Mouse (Mus musculus) right cerebral cortex, postnatal 4 days (tissue): Measurements from ENCODE around the gene Cyth1.

Experiments
- DNase-seq: peaks from one replicate; pipeline ENCODE4 v3.0.0-alpha.2; 2022

The Cyth1 gene

GRCm38 (mm10) chr11:118196824-118197388 lies 51.5 kb downstream of the Cyth1 start:
- DNase-seq = no peak

DNA sequence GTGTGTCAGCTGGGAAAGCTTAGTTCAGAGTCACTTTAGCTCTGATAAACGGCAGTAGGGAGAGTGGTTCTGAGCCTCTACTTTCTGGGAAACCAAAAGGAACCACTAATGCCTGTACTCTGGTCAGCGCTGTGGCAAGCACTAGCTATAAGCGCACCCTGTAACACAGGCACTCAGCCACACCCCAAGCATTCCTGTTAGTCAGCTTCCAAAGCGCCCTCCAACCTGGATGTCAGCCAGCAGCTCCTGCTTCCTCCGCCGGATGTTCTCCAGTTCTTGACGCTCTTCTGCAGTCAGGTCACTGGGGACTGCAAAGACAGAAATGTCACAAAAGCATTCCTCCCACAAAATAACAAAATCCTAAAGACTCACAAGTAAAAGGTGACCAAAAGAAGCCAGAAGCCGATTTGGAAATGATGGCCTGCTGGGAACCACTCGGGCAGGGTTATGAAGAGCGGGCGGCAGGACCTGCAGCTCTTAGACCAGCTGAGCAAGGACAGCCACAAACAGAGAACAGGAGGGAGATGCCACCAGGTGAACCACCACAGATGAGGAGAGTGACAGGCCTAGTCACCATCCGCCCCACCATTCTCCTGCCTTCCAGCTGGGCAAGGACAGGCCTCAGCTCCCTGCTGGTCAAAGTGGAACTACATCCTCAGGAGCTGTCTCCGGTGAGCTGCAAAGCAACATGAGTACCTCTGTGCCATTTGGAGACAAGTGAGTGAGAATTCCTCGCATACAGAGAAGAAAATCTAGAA lies 54.8 kb downstream of the Cyth1 start:
- DNase-seq = no peak

DNA sequence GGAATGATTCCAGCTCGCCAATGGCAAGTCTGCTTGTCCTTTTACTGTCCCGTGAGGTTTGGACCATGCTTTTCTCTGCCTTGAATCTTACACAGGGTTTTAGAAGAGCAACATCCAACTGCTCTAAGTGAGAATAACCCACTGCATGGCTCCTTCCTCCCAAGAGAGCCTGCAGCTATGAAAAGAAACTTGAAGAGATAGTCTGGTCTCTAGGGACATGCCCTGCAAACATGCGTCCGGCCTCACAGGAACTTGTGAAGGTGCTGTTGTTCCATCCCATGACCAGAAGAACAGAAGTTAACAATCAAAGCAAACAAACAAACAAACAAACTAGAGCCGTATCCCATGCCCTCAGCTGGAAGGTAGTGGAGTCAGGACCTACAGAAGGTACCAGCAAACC lies 55.4 kb downstream of the Cyth1 start:
- no peak for DNase-seq

DNA sequence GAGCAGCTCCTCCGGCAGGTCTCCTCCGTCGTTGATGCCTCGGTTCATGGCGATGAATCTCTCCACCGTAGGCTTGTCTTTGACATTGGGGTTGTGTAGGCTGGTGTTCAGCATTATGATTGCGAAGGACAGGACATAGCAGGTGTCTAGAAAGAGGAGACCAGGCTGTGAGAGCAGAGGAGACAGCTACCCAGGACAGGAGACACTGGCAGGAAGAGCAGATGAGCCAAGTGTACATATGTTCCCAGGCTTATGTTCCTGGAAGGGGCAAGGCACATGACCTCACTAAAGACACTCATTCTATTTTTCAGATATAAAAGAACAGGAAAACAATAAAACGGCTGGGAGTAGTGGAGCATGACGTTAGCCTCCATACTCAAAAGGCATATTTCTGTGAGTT lies 65.6 kb downstream of the Cyth1 start:
- DNase-seq = no peak

GRCm38 (mm10) chr11:118182353-118182752 lies 66.0 kb downstream of the Cyth1 start:
- no peak for DNase-seq

DNA sequence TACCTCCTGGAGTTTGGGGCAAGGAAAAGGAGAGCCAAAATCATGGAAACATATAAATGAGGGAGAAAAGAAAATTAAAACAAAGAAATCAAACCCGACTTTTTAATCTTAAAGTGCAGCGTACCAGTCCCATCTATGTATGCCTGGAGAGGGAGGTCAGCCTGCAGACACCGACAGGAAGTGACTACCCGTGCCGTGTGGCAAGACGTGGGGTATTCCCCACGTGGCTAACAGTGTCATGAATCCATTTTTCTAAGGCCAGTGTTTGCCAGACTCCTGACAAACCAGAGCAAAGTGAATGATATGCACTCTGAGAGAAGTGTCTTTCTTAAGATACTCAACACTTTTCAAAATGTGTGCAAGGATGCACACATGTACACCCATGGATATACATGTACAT lies 68.2 kb downstream of the Cyth1 start:
- no peak for DNase-seq

DNA sequence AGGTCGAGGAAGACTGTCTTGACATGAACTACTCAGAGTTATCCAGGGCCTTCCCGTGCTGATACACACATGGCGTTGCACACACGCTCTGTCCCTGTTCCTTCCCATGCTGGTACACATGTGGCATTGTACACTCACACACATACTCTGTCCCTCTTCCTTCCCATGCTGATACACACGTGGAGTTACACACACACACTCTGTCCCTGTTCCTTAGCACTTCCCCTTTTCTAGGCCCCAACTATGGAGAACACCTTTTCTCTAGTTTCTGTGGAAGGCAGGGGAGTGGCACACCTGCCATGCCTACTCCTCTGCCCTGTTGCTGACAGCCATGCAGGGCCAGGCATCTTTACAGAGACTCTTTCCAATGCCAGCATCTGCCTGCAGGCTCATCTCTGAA lies 70.2 kb downstream of the Cyth1 start:
- DNase-seq = no peak

DNA sequence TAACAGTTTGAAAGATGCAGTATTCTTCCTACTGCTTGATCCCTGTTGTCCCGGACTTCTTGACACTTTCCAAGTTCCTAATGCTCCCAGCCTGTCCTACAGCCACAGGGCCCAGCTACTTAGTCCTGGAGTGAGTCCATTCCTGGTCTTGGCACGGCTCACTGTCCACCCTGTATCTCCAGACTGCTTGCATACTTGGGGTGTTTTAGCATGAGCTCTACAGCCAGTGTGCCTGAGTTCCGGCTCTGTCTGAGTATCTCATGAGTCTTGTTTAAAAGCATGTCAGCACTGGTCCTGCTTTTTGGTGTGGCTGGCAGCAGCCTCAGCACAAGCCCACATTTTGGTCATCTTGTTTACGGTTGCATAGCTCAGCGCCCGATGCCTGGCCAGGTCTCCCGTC lies 73.6 kb downstream of the Cyth1 start:
- DNase-seq = no peak

DNA sequence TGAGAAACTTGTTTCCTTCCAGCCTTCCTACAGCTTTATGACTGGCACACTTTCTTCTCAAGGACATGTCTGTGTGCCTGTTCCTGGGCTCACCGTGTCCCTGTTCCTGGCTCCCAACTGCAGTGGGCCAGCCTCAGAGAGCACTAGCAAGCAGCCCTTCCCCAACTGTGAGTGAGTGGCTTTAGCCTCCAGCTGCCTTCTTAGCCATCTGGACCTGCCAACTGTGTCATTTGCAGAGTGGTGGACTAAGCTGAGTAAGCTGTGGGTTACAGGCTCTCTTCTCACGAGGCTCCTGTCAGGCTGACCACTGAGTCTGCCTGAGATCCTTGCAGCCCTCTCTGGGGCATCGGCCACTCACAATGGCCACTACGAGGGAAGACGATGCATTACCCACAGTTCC lies 75.6 kb downstream of the Cyth1 start:
- no peak for DNase-seq

DNA sequence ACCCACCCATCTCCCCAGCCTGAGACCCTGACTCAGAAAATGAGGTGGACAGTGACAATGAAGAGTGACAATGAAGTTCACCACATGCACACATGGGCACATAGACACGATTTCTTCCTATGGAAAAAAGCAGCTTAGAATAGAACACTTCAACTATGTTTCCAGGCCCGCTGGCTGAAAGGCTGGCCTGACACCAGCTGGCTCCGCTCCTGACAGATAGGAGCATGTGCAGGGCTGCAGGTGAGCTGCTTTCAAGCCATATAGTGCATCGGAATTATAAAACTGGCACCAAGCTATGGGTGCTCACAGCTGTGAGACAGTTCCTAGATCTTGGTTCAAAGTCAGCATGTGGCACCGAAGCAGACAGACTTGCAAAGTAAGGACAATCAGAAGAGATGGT lies 78.1 kb downstream of the Cyth1 start:
- no peak for DNase-seq

- no peak for DNase-seq
Observed at GRCm38 (mm10) chr11:118168714-118169113, 79.7 kb downstream of the Cyth1 start.

DNA sequence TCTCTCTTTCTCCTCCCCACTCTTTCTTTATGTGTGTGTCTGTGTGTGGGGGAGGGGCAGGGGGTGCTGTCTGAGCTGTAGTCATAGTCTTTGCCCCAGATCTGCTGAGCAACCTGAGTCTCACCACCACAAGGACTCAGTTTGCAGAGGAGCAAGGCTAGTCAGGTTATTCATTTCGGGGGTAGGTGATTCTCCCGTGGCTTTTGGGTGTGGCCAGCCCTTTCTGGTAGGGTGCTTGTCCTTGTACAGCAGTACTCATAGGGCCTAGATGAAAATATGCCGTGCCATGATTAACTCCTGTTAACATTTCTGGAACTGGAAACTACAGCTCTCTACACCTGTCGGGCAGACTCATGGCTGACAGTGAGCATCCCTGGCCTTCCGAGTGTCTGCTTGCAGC lies 81.8 kb downstream of the Cyth1 start:
- no peak for DNase-seq

DNA sequence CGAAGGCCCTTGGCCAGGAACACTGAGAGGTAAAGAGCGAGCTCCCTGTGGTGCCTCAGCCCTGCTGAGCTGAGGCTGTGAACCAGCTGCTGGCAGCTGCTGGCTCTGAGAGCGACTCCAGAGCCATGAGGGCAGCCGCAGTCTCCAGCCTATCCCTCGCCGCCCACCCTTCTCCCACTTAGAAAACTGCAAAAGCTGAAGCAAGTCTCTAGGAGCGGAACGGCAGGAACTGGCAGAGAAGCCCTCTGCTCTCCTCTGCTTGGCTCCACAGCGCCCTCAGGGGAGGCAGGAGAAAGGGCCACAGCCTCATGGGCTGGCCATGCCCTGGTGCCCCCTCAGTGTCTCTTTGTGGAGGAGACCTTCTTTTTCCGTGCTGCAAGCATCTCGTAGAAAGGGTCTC lies 82.7 kb downstream of the Cyth1 start:
- no peak for DNase-seq

GRCm38 (mm10) chr11:118164566-118164965 lies 83.8 kb downstream of the Cyth1 start:
- no peak for DNase-seq

GRCm38 (mm10) chr11:118162245-118162644 lies 86.1 kb downstream of the Cyth1 start:
- DNase-seq = no peak

DNA sequence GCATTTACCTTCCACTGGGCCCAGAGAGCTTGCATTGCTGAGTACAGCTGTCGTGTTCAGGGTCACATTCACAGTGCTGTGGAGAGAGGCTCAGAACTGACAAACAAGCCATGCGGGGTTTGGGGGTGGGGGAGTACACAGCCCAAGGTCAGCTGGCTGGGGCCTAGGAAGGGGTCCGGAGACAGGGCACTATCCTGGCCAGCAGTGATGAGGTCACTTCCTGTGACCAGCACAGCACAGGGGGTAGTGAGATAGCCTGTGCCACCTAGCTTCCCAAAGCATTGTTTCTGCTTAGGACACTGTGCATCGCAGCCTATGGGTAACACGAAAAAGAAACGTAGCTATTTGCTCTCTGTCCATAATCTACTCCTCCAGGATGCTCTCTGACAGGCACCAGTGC lies 87.2 kb downstream of the Cyth1 start:
- no peak for DNase-seq

DNA sequence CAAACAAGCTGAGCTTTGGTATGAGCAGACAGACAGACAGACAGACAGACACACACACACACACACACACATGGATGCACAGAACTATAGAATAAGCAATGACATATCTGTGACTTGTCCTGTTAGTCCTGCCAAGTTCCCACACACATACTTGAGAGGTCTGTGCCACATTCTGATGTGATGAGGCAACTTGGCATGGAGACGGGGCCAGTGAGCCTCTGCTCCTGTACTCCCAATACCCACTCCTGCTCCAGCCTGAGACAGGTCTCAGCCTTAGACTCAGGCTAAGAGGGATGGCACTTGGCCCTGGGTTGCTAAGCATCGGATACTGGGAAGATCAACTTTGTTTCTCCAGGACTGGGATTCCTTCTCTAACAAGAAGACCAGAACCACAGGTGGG lies 87.6 kb downstream of the Cyth1 start:
- no peak for DNase-seq

DNA sequence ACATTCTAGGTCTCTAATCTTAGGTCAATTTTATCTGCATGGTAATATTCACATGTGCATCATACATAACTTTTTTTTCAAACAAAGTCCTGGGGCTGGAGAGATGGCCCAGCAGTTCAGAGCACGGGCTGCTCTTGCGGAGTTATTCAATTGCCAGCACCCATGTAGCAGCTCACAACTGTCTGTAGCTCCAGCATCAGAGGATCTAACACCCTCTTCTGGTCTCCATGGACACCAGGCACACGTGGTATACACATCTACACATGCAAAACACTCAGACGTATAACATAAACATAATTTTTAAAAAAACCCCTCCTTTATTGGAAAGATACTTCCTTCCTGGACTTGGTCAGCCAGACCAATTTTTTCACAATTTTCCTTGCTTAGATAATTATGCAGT lies 89.6 kb downstream of the Cyth1 start:
- DNase-seq = no peak

GRCm38 (mm10) chr11:118156480-118157060 lies 91.8 kb downstream of the Cyth1 start:
- DNase-seq = no peak

GRCm38 (mm10) chr11:118152964-118153363 lies 95.4 kb downstream of the Cyth1 start:
- no peak for DNase-seq

DNA sequence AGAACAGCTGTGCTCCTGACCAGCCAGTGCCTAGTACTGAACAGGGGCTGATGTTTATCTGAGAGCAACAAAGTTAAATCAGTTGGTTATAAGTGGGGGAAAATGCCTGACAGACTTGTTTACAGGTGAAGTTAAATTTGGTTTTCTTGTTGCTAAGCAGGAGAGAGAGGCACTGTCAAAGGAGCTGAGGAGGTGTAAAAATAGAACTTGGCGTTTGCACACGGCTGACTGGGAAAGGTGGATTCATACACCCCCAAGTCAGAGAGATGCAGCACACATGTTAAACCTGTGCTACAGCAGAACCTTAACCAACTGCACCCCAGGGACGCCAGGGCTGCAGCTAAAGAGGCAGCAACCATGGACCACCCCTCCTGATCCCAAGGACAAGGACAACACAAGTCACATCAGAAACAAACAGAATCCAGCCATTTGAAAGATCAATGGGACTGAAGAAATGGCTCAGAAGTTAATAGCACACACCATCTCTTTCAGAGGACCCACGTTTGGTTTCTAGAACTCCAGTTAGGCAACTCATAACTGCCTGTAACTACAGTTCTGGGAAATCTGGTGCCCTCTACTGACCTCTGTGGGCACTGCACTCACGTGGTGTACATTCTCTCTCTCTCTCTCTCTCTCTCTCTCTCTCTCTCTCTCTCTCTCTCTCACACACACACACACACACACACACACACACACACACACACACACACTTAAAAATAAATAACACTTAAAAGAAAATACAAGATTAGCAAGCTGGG lies 96.8 kb downstream of the Cyth1 start:
- DNase-seq = no peak

DNA sequence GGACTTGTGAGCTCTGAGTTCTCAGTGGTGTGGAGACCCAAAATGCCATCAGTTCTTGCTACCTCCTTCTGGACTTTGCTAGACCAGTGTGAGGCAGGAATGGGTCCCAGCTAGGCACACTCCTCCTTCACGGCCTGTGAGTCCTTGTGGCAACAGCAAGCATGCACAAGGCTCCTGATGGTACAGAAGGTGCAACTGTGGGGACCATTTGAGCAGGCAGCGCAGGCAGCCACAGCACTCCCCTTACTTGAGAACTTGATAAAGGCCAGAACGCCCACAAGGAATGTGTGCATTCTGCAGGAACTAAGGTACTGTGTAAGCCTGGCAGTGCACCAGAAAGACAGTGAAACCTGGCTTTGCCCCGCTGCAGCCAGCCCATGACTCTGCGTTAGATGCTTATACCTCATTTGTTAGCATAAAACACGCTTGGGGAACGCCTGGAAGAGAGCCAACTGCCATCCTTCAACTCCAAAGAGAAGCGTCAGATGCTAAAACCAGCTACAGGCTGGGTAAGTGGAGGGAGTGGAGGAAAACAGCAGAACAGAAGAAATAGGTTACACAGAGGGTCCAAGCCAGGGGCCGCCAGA lies 98.2 kb downstream of the Cyth1 start:
- peak; percentile 69 for DNase-seq

DNA sequence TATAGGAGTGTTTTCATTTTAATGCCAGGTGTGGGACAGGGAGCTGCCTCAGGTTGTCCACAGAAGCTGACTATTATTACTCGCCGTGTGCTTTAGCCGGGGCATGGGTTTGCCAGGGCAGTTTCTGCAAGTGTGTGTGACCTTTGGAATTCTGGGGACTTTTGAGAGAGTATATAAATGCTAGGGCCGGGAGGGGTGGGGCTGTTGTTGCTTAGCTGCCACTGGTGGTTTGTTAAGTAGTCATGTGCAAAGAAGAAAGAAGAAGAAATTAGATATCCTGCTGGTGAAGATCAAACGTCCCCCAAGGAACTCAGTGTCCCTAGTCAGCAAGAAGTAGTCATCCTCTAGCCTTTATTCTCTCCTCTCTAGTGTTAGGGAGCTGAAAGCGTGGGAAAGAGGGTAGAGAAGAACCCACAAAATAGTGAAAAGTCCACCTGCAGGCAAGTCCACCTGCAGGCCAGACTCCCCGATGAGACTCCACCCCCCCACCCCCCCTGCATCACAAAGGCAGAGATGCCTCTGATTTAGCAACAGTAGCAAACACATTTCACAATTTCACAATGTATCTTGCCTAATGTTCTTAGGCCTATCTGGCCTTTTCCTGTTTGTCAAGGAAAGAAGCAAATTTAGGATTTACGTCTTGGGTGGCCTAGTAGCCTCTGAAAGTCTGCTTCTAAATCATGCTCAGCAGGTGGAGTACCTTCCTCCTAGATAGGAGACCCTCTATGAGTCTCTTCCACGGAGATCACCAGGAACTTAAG lies 100.3 kb downstream of the Cyth1 start:
- DNase-seq = no peak
